Mouse (Mus musculus) small intestine, adult 2 months (tissue): ENCODE data around the gene Mrgprd.

Source experiments
- CTCF ChIP-seq: fragments of 200-500 bp; IDR thresholded peaks from 2 replicates; pipeline ENCODE4 v1.5.1; 2012; ENCODE audit warnings: low read depth, mild to moderate bottlenecking, control low read depth, inconsistent platforms, low read length, moderate library complexity, mixed read lengths; ENCODE audit not compliant: insufficient replicate concordance, insufficient read length; ENCODE audit errors: extremely low read depth
- POLR2A ChIP-seq: fragments of 200-500 bp; IDR thresholded peaks from 2 replicates; pipeline ENCODE4 v1.6.1; 2012; ENCODE audit warnings: low read depth, mild to moderate bottlenecking, control low read depth, inconsistent platforms, low read length, moderate library complexity

DNA sequence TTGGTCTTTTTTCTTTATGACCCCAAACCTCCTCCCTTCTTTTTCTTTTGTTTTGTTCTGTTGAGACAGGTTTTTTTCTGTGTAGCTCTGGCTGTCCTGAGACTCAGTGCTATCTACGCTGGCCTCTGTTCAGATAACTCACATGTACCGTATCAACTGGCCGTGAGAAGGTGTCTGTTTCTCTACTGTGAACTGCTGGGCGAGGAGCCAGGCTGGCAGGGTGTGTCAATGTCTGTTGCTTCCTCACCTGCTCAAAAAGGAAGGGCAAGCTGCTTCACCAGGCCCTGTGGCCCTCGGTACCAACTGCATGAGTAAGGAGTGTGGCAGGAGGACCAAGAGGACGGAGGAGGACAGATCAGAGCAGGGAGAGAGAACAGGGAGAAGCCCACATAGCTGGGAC, 27.2 kb upstream of the Mrgprd start:
- TF ChIP-seq POLR2A: no peak
- no peak for TF ChIP-seq CTCF
